Mouse (Mus musculus) MEL (cell line): ENCODE data around the gene Esm1.

ENCODE experiments used
- BHLHE40 ChIP-seq: IDR thresholded peaks from 2 replicates; pipeline ENCODE4 v1.6.1; 2012; ENCODE audit warnings: low read depth, mild to moderate bottlenecking, inconsistent platforms, low read length, improper control_type of control experiment, borderline replicate concordance
- CHD1 ChIP-seq: IDR thresholded peaks from 2 replicates; pipeline ENCODE4 v1.6.1; 2012; ENCODE audit warnings: low read depth, mild to moderate bottlenecking, inconsistent platforms, low read length, improper control_type of control experiment
- CTCF ChIP-seq, 3 experiments: IDR thresholded peaks in 2 of 3; conservative IDR thresholded peaks in 1 of 3; 2 replicates each; pipeline ENCODE4 v1.5.1; 2011 to 2012; ENCODE audit warnings: low read length in 3 of 3, low read depth in 2 of 3, mild to moderate bottlenecking in 2 of 3, improper control_type of control experiment in 1 of 3, inconsistent platforms in 1 of 3, mixed read lengths in 1 of 3, moderate library complexity in 1 of 3; ENCODE audit not compliant: control insufficient read depth in 1 of 3, insufficient read depth in 1 of 3, poor library complexity in 1 of 3, severe bottlenecking in 1 of 3
- ELF1 ChIP-seq: IDR thresholded peaks from 2 replicates; pipeline ENCODE4 v1.6.1; 2014; ENCODE audit warnings: low read depth, mild to moderate bottlenecking, inconsistent platforms, low read length, improper control_type of control experiment, moderate library complexity
- EP300 ChIP-seq, 2 experiments: IDR thresholded peaks; 2 replicates each; pipeline ENCODE4 v1.6.1; 2011; ENCODE audit warnings: improper control_type of control experiment in 2 of 2, low read length in 2 of 2, low read depth in 1 of 2, mild to moderate bottlenecking in 1 of 2
- GATA1 ChIP-seq: IDR thresholded peaks from 2 replicates; pipeline ENCODE4 v1.6.1; 2011; ENCODE audit warnings: low read depth, low read length, improper control_type of control experiment
- HCFC1 ChIP-seq: IDR thresholded peaks from 2 replicates; pipeline ENCODE4 v1.6.1; 2012; ENCODE audit warnings: low read depth, mild to moderate bottlenecking, inconsistent platforms, low read length, improper control_type of control experiment, moderate library complexity
- JUND ChIP-seq: IDR thresholded peaks from 2 replicates; pipeline ENCODE4 v1.6.1; 2011; ENCODE audit warnings: low read depth, mild to moderate bottlenecking, improper control_type of control experiment, low read length
- MAFK ChIP-seq: IDR thresholded peaks from 2 replicates; pipeline ENCODE4 v1.6.1; 2011; ENCODE audit warnings: low read depth, mild to moderate bottlenecking, low read length, improper control_type of control experiment, borderline replicate concordance
- MXI1 ChIP-seq: IDR thresholded peaks from 2 replicates; pipeline ENCODE4 v1.6.1; 2011; ENCODE audit warnings: mild to moderate bottlenecking, low read depth, low read length, improper control_type of control experiment
- POLR2A ChIP-seq, 2 experiments: IDR thresholded peaks; 2 replicates each; pipeline ENCODE4 v1.6.1; 2011 to 2012; ENCODE audit warnings: low read length in 2 of 2, mild to moderate bottlenecking in 2 of 2, control low read depth in 1 of 2, improper control_type of control experiment in 1 of 2, low read depth in 1 of 2, moderate library complexity in 1 of 2; ENCODE audit not compliant: control insufficient read depth in 1 of 2, insufficient read depth in 1 of 2, poor library complexity in 1 of 2
- SIN3A ChIP-seq: IDR thresholded peaks from 2 replicates; pipeline ENCODE4 v1.6.1; 2012; ENCODE audit warnings: low read length, improper control_type of control experiment, inconsistent platforms
- TAL1 ChIP-seq: IDR thresholded peaks from 2 replicates; pipeline ENCODE4 v1.6.1; 2012; ENCODE audit warnings: mild to moderate bottlenecking, inconsistent platforms, low read length, moderate library complexity, mixed read lengths
- ZNF384 ChIP-seq: IDR thresholded peaks from 2 replicates; pipeline ENCODE4 v1.6.1; 2012; ENCODE audit warnings: low read depth, mild to moderate bottlenecking, inconsistent platforms, low read length, improper control_type of control experiment

DNA sequence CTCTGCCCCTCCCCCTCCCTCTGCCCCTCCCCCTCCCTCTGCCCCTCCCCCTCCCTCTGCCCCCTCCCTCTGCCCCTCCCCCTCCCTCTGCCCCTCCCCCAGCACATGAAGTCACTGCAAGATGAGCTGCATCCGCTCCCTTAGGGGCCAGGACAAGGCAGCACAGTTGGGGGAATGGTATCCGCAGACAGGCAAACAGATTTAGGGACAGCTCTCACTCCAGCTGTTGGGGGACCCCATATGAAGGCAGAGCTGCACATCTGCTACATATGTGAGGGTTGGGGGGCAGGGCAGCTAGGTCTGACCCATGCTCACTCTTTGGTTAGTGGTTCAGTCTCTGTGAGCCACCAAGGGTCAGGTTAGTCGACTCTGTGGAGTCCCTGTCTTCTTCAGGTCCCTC lies 10.1 kb upstream of the Esm1 start:
- TF ChIP-seq MAFK (no peak), CHD1 (no peak), CTCF (IDR thresholded peaks at IDR 0.05 in 2 of 3, conservative IDR thresholded peaks at IDR 0.05 in 1 of 3; ENCODE audit: control insufficient read depth in 1 of 3, insufficient read depth in 1 of 3, low read depth in 2 of 3, low read length in 3 of 3, poor library complexity in 1 of 3, severe bottlenecking in 1 of 3) (no peak), GATA1 (no peak), SIN3A (no peak), POLR2A (IDR thresholded peaks at IDR 0.05; ENCODE audit: control insufficient read depth in 1 of 2, insufficient read depth in 1 of 2, low read depth in 1 of 2, low read length in 2 of 2, poor library complexity in 1 of 2) (no peak), EP300 (IDR thresholded peaks at IDR 0.05; ENCODE audit: low read depth in 1 of 2, low read length in 2 of 2) (no peak), JUND (no peak), TAL1 (no peak), MXI1 (no peak), HCFC1 (no peak), ZNF384 (no peak), BHLHE40 (no peak), ELF1 (no peak)
